Mouse (Mus musculus): ENCODE data around the gene Kcnj4. TPM values are rescaled to one million over a fixed set of nuclear protein-coding genes. Genes with fewer than 3 reads are reported as not detected.

Kcnj4 gene
- polyA plus RNA-seq, 1 experiment from 2014 or later, result 0.07 TPM

GRCm38 (mm10) chr15:79435191-79435671 is 69.8 kb downstream of the Kcnj4 start:
- Histone ChIP-seq H3K27ac (replicated peaks; ENCODE audit: low read depth, low read length) (no peak overlapping the region), H3K4me2 (ENCODE audit: low read depth, low read length) (no peak overlapping the region), H3K4me3 (ENCODE audit: low read depth, low read length) (no peak overlapping the region), H3K9ac (ENCODE audit: low read depth, low read length) (no peak overlapping the region), H3K9me3 (ENCODE audit: control insufficient read depth, low read length) (no peaks in the 10 kb centered on the region), H3K4me1 (ENCODE audit: control insufficient read depth, insufficient read depth, low read length) (peaks cover 21% of the 10 kb centered on the region), H3K36me3 (ENCODE audit: control insufficient read depth, insufficient read depth, low read length) (peaks cover 83% of the 10 kb centered on the region), H3K27me3 (replicated peaks; ENCODE audit: control insufficient read depth, insufficient read depth, low read length) (no peaks in the 10 kb centered on the region)
- 68% methylated on average over 7 of the region's 7 CpGs for WGBS
- ATAC-seq (ENCODE audit: low read depth) (no peak), DNase-seq (ENCODE audit: low spot score) (peak; percentile 13)

Small RNA genes lying within 50 kb of the gene (microRNA-seq; reads per million reads assigned to microRNA genes)
- gene Gm44302 (ENCODE audit: borderline number of aligned reads), result not detected

Other genes with a start within 250 kb of the Kcnj4 start
- 5.6 and 6.9 TPM in 2 replicates for gene Baiap2l2, start 219.7 kb downstream of the Kcnj4 start, polyA plus RNA-seq (2014; fragmentation: Nextera tagmentation; extraction: Ambion mirVana)
- gene Pla2g6, start 176.9 kb downstream of the Kcnj4 start, polyA plus RNA-seq (2014; fragmentation: Nextera tagmentation; extraction: Ambion mirVana), result 13.3 and 14.6 TPM in 2 replicates
- gene Maff, start 158.6 kb downstream of the Kcnj4 start, polyA plus RNA-seq (2014; fragmentation: Nextera tagmentation; extraction: Ambion mirVana), result 2.6 and 2.8 TPM in 2 replicates
- 73.0 and 77.6 TPM in 2 replicates for gene Tmem184b, start 101.7 kb downstream of the Kcnj4 start, polyA plus RNA-seq (2014; fragmentation: Nextera tagmentation; extraction: Ambion mirVana)
- gene Csnk1e, start 49.7 kb downstream of the Kcnj4 start, polyA plus RNA-seq (2014; fragmentation: Nextera tagmentation; extraction: Ambion mirVana), result 75.3 and 76.3 TPM in 2 replicates
- gene Kdelr3, start 11.2 kb upstream of the Kcnj4 start, polyA plus RNA-seq (2014; fragmentation: Nextera tagmentation; extraction: Ambion mirVana), result 149 and 157 TPM in 2 replicates
- gene Ddx17, start 41.5 kb upstream of the Kcnj4 start, polyA plus RNA-seq (2014; fragmentation: Nextera tagmentation; extraction: Ambion mirVana), result 80.0 and 81.6 TPM in 2 replicates
- gene Dmc1, start 99.9 kb upstream of the Kcnj4 start, polyA plus RNA-seq (2014; fragmentation: Nextera tagmentation; extraction: Ambion mirVana), result 1.8 and 2.6 TPM in 2 replicates
- 0.85 and 1.3 TPM in 2 replicates for gene Fam227a, start 153.7 kb upstream of the Kcnj4 start, polyA plus RNA-seq (2014; fragmentation: Nextera tagmentation; extraction: Ambion mirVana)
- 47.4 and 52.3 TPM in 2 replicates for gene Cby1, start 154.0 kb upstream of the Kcnj4 start, polyA plus RNA-seq (2014; fragmentation: Nextera tagmentation; extraction: Ambion mirVana)
- gene Tomm22, start 165.6 kb upstream of the Kcnj4 start, polyA plus RNA-seq (2014; fragmentation: Nextera tagmentation; extraction: Ambion mirVana), result 208 and 234 TPM in 2 replicates
- gene Josd1, start 182.7 kb upstream of the Kcnj4 start, polyA plus RNA-seq (2014; fragmentation: Nextera tagmentation; extraction: Ambion mirVana), result 19.0 and 19.9 TPM in 2 replicates
- 27.2 and 28.4 TPM in 2 replicates for gene Gtpbp1, start 185.6 kb upstream of the Kcnj4 start, polyA plus RNA-seq (2014; fragmentation: Nextera tagmentation; extraction: Ambion mirVana)
- gene Sun2, start 237.3 kb upstream of the Kcnj4 start, polyA plus RNA-seq (2014; fragmentation: Nextera tagmentation; extraction: Ambion mirVana), result 5.9 and 6.4 TPM in 2 replicates